Mouse (Mus musculus) ES-Bruce4 (cell line): ENCODE results near the gene Evl. TPM values are rescaled to one million over a fixed set of nuclear protein-coding genes. Genes with fewer than 3 reads are reported as not detected.

Source experiments
- H3K27ac ChIP-seq: 2 replicates; pipeline ENCODE4 v1.5.1; 2012; ENCODE audit warnings: low read length, inconsistent platforms; ENCODE audit not compliant: insufficient read depth
- H3K27me3 ChIP-seq: 2 replicates; pipeline ENCODE4 v1.6.1; 2012; ENCODE audit warnings: mild to moderate bottlenecking, low read length, inconsistent platforms; ENCODE audit not compliant: control insufficient read depth, poor library complexity, insufficient read depth, severe bottlenecking
- H3K36me3 ChIP-seq: 2 replicates; pipeline ENCODE4 v1.6.1; 2012; ENCODE audit warnings: inconsistent platforms, mild to moderate bottlenecking, low read length, moderate library complexity; ENCODE audit not compliant: control insufficient read depth, poor library complexity, insufficient read depth, severe bottlenecking
- H3K4me1 ChIP-seq: one replicate; pipeline ENCODE4 v1.8.1; 2011; ENCODE audit warnings: low read length; ENCODE audit not compliant: control insufficient read depth, insufficient read depth
- H3K4me3 ChIP-seq: 2 replicates; pipeline ENCODE4 v1.5.1; 2011; ENCODE audit warnings: low read depth, mild to moderate bottlenecking, low read length
- H3K9ac ChIP-seq: 2 replicates; pipeline ENCODE4 v1.6.1; 2012; ENCODE audit warnings: low read depth, mild to moderate bottlenecking, inconsistent platforms; ENCODE audit not compliant: poor library complexity, severe bottlenecking
- H3K9me3 ChIP-seq: replicated peaks from 2 replicates; pipeline ENCODE4 v1.6.1; 2012; ENCODE audit warnings: mild to moderate bottlenecking, low read length, inconsistent platforms; ENCODE audit not compliant: control insufficient read depth, poor library complexity, insufficient read depth, severe bottlenecking
- CTCF ChIP-seq: IDR thresholded peaks from one replicate; pipeline ENCODE4 v1.8.1; 2011; ENCODE audit warnings: low read depth, low read length
- EP300 ChIP-seq: IDR thresholded peaks from 2 replicates; pipeline ENCODE4 v1.6.1; 2011; ENCODE audit warnings: low read depth, low read length; ENCODE audit not compliant: insufficient read depth
- POLR2A ChIP-seq: IDR thresholded peaks from one replicate; pipeline ENCODE4 v1.8.1; 2011; ENCODE audit warnings: low read length; ENCODE audit not compliant: insufficient read depth
- polyA plus RNA-seq: library from polyadenylated mRNA; stranded (reverse); fragments of >200 nt; gene quantifications from 2 replicates; pipeline ENCODE4 v1.2.4, GENCODE M21; 2011; ENCODE audit warnings: low read depth; ENCODE audit not compliant: missing spikeins, insufficient read depth, insufficient read length

Gene Evl
- polyA plus RNA-seq, 1 experiment, result 40.5 TPM

DNA sequence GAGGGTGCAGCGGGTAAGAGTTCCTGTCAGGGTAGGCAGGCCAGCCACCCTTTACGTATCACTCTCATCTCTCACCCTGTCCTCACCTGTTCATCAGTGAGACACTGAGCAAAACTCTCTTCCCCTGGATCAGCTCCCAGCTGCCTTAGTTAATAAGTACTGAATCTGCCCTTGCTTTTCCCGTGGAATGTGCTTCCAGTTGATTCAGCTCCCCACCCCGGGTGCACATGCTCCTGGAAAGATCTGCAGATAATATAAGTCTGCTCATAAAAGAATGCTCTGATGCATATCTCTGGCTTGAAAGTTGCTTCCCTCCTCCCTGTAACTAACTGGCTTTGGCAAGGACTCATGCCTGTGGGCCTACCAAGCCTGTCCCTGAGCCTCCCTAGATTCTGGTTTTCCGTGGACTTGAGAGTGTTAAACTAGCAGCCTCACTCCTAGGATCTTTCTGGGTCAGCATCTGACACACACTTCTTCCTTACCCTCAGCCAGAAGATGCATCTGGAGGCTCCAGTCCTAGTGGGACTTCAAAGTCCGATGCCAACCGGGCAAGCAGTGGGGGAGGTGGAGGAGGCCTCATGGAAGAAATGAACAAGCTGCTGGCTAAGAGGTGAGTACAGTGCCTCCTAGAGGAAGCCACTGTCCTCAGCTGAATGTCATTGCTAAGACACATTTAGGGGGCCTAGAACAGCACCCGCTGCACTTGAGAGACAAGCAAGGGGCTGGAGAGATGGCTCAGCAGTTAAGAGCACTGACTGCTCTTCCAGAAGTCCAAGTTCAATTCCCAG, 121.3 kb downstream of the Evl start:
- Histone ChIP-seq H3K27ac (no peak overlapping the region), H3K9me3 (no peaks in the 10 kb centered on the region), H3K9ac (no peak overlapping the region), H3K4me1 (no peaks in the 10 kb centered on the region), H3K4me3 (no peak overlapping the region), H3K27me3 (no peaks in the 10 kb centered on the region), H3K36me3 (peaks cover 4% of the 10 kb centered on the region; the same call in 1 of the 2 replicates)
- TF ChIP-seq EP300, result no peak
- peak; percentile 27 for TF ChIP-seq CTCF

DNA sequence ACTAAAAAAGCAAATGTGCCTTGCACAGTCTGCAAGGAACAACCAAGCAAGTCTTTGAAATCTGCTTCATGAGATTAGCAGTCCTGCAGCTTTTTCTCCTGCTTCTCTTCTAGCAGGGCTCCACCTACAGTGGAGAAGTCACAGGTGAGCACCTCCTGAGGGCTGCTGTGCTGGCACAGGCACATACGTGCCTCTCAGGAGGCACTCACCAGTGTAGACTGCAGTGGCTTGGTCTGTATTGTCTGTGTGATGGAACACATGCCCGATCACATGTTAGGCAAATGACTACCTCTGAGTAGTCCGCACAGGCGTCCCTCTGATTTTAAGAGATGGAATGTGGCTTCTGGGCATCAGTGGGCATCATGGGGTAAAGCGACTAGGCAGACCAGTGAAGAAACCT, 122.6 kb downstream of the Evl start:
- no peak overlapping the region for H3K4me3 ChIP-seq
- H3K9ac ChIP-seq, result no peak overlapping the region
- no peaks in the 10 kb centered on the region for H3K27me3 ChIP-seq
- no peak overlapping the region for H3K27ac ChIP-seq
- H3K4me1 ChIP-seq, result no peaks in the 10 kb centered on the region
- no peak for TF ChIP-seq EP300
- no peak for TF ChIP-seq POLR2A
- no peak for TF ChIP-seq CTCF
- H3K9me3 ChIP-seq, result no peaks in the 10 kb centered on the region
- H3K36me3 ChIP-seq, result peaks cover 4% of the 10 kb centered on the region; the same call in 1 of the 2 replicates

DNA sequence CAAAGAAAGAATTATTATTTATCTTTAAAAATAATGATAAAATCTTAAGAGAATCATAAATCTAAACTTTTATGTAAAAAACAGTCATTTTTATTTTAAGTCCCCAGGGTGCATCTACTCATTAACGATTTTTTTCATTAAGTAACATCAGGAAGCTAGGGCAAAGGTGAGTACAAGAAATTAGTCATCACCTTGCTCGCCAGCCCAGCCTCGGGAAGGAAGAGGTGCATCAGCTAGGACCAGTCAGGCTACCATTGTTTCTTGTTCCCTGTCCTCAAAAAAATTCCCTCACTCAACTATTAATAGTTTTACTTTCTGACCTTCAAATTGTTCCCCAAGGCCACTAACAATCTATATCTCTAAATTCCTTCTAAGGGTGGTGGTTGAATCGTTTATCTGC, 123.8 kb downstream of the Evl start:
- H3K4me1 ChIP-seq, result no peaks in the 10 kb centered on the region
- H3K9ac ChIP-seq, result no peak overlapping the region
- TF ChIP-seq POLR2A (no peak), EP300 (no peak), CTCF (no peak)
- H3K4me3 ChIP-seq, result no peak overlapping the region
- H3K27me3 ChIP-seq, result no peaks in the 10 kb centered on the region
- no peak overlapping the region for H3K27ac ChIP-seq
- no peaks in the 10 kb centered on the region for H3K9me3 ChIP-seq
- peaks cover 4% of the 10 kb centered on the region; the same call in 1 of the 2 replicates for H3K36me3 ChIP-seq

DNA sequence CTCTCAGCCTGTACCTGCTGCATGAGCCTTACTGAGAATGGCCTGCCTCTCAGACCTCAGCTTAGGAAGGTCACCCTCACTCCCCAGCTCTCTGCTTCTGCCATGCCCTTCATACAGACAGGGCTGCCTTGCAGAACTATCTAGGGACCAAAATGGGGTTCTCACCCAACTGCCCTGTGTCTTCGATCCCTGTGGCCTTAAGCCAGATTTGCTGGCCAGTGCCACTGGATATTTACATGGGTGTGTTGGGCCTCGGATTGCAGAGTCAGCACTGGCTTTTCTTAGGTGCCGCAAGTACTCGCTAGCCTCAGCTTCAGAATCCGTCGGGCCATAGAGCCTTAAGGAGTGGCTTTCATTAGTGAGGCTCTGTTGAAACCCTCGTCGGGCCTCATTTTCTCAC, 126.3 kb downstream of the Evl start:
- no peak overlapping the region for H3K4me3 ChIP-seq
- no peaks in the 10 kb centered on the region for H3K27me3 ChIP-seq
- no peak overlapping the region for H3K9ac ChIP-seq
- no peaks in the 10 kb centered on the region for H3K9me3 ChIP-seq
- peaks cover 4% of the 10 kb centered on the region; the same call in 1 of the 2 replicates for H3K36me3 ChIP-seq
- TF ChIP-seq EP300 (no peak), POLR2A (no peak), CTCF (no peak)
- H3K27ac ChIP-seq, result no peak overlapping the region
- H3K4me1 ChIP-seq, result no peaks in the 10 kb centered on the region

DNA sequence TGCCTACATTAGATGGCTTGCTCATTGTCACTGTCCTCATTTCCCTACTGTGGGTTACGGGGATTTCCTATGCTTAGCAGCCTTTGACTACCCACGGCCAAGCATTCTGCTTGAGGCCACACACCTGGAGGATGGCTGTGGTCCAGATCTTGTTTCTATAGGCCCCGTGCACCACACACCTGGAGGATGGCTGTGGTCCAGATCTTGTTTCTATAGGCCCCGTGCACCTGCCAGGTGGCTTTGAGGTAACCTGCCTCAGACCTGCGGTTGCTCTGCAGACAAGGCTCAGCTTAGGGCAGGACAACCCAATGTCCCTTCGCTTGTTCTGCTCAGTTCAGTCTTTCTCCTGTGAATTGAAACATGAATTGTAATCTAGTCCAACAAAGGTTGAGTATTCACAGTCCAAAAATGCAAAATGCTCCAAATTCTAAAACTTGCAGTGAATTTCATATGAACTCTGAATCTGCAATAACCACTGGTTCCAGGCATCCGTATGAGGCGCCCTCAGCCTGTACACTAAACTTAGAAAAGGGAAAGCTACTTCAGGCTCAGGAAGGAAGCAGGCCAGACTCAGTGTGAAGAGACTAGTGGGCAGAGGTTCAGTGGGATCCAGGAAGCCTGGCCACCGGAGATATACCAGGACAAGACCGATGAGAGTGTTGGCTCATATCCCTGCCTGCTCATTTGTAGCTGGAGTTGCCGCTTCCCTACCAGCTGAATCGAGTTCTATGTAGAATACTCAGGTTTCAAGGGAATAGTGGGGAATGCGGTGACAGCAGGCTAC, 127.9 kb downstream of the Evl start:
- no peak for TF ChIP-seq CTCF
- Histone ChIP-seq H3K27ac (no peak overlapping the region), H3K27me3 (no peaks in the 10 kb centered on the region), H3K9me3 (no peaks in the 10 kb centered on the region), H3K4me1 (peaks cover 2% of the 10 kb centered on the region), H3K36me3 (peaks cover 4% of the 10 kb centered on the region; the same call in 1 of the 2 replicates), H3K4me3 (no peak overlapping the region), H3K9ac (no peak overlapping the region)

DNA sequence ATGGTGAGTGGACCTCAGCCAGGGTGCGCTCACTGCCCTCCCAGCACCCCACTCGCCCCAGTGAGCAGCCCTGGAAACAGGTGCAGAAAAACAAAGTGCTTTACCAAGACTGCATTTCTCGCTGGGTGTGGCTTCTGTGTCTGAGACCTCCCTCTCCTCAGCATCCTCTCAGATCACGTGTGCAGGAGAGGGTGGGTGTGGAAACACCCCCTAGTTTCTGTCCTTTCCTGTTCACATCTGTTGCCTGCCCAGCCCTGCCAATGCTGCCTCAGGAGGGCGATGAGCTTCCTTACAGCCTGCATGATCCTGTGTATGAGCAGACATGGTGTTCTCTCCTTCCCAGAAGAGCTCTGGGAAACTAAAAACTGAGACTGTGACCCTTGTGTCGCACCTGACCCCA, 131.9 kb downstream of the Evl start:
- Histone ChIP-seq H3K27ac (no peak overlapping the region), H3K27me3 (no peaks in the 10 kb centered on the region), H3K4me3 (no peak overlapping the region), H3K36me3 (no peaks in the 10 kb centered on the region), H3K9me3 (no peaks in the 10 kb centered on the region), H3K9ac (no peak overlapping the region), H3K4me1 (peaks cover 2% of the 10 kb centered on the region)
- TF ChIP-seq EP300 (no peak), CTCF (no peak), POLR2A (no peak)
